ENCODE assay signal across 8 mouse cellular contexts in the genomic region with DNA sequence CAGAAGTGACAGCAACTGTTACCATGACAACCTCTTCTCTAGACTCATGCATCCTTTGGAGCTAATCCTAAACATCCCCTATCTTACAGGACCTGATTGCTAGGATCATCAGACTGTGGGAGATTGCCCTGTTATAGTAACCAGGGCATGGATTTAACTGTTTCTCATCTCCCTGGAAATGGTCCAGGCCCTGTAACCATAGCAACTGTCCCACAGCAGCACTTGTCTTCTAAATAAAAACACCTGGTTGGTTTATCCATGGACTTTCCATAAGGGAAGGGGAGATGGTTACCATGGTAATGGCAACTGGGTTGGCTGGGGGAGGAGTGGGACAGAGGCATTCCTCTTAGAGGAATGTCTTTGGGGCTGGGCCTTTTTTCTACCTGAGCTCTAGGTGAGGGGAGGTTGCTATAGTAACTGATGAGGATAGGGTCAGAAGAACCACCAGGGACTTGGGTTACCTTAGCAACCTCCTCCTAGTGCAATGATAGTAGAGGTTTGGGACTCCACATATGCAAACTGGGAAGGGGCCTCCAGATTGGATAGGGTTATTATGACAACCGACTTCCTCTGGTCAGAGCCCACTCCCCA. TPM values are rescaled to one million over a fixed set of nuclear protein-coding genes. Genes with fewer than 3 reads are reported as not detected.
A peak's percentile ranks its signal among the peaks of the same experiment; 100 is the strongest.
DNase-seq lines count a peak whose midpoint lies in the region; ATAC-seq and TF ChIP-seq lines count a peak whose summit lies in the region.

Gene Strn4 (plus strand): TSS at position 539 of the 591 bp plus-strand sequence.

- TF ChIP-seq CTCF in testis, adult 2 months (IDR thresholded peaks at IDR 0.05; ENCODE audit: control insufficient read depth, insufficient read depth, insufficient replicate concordance, low read depth, low read length) = no peak

- no peaks in the 10 kb centered on the region for H3K9me3 ChIP-seq in forebrain, embryonic 16.5 days (ENCODE audit: control insufficient read depth, low read length)
- H3K9me3 ChIP-seq in hindbrain, embryonic 15.5 days = no peaks in the 10 kb centered on the region
- H3K9me3 ChIP-seq in liver, embryonic 12.5 days (replicated peaks) = no peaks in the 10 kb centered on the region

- H3K4me3 ChIP-seq in testis, adult 2 months (ENCODE audit: control insufficient read depth, low read depth, low read length) = peak within 1 kb of the TSS; percentile 91
- peak within 1 kb of the TSS; percentile 68 for H3K4me3 ChIP-seq in forebrain, embryonic 16.5 days (replicated peaks; ENCODE audit: low read length)
- H3K4me3 ChIP-seq in hindbrain, embryonic 15.5 days = peak within 1 kb of the TSS; percentile 92
- peak within 1 kb of the TSS; percentile 92 for H3K4me3 ChIP-seq in liver, embryonic 12.5 days

- ATAC-seq in forebrain, embryonic 16.5 days = peak; percentile 45
- peak; percentile 80 for ATAC-seq in hindbrain, embryonic 15.5 days (ENCODE audit: low FRiP score, low read depth)
- ATAC-seq in liver, embryonic 12.5 days = no peak

- peaks cover 33% of the 10 kb centered on the region for H3K4me1 ChIP-seq in testis, adult 2 months (ENCODE audit: control insufficient read depth, insufficient read depth, low read length)
- peaks cover 54% of the 10 kb centered on the region for H3K4me1 ChIP-seq in forebrain, embryonic 16.5 days (replicated peaks; ENCODE audit: control insufficient read depth, insufficient read depth, low read length)
- peaks cover 87% of the 10 kb centered on the region for H3K4me1 ChIP-seq in hindbrain, embryonic 15.5 days (replicated peaks)
- H3K4me1 ChIP-seq in liver, embryonic 12.5 days = peaks cover 58% of the 10 kb centered on the region

- H3K27ac ChIP-seq in testis, adult 2 months (ENCODE audit: control insufficient read depth, insufficient read depth, low read depth, low read length) = peak within 1 kb of the TSS; percentile 92
- peak within 1 kb of the TSS; percentile 97 for H3K27ac ChIP-seq in forebrain, embryonic 16.5 days (ENCODE audit: low read length)
- H3K27ac ChIP-seq in hindbrain, embryonic 15.5 days (replicated peaks) = peak within 1 kb of the TSS; percentile 99
- peak within 1 kb of the TSS; percentile 94 for H3K27ac ChIP-seq in liver, embryonic 12.5 days

- TF ChIP-seq POLR2A in testis, adult 2 months (IDR thresholded peaks at IDR 0.05; ENCODE audit: control insufficient read depth, low read depth, low read length) = no peak

- DNase-seq in testis, postnatal 10 days (ENCODE audit: low spot score) = no peak
- DNase-seq in brain, embryonic 18.5 days (ENCODE audit: low read depth, low spot score) = peak; percentile 71
- peak; percentile 84 for DNase-seq in retina, postnatal 1 day
- no peak for DNase-seq in urinary bladder, postnatal 4 days (ENCODE audit: low spot score in 2 of 2)

- H3K4me2 ChIP-seq in forebrain, embryonic 16.5 days (ENCODE audit: low read length) = peak within 1 kb of the TSS; percentile 93
- H3K4me2 ChIP-seq in hindbrain, embryonic 15.5 days = peak within 1 kb of the TSS; percentile 81
- H3K4me2 ChIP-seq in liver, embryonic 12.5 days = peak within 1 kb of the TSS; percentile 95

- WGBS in forebrain, embryonic 16.5 days = 0% methylated on average over 1 of the region's 1 CpGs
- 0% methylated on average over 1 of the region's 1 CpGs for WGBS in hindbrain, embryonic 15.5 days
- WGBS in liver, embryonic 12.5 days (ENCODE audit: insufficient replicate concordance) = 18% methylated on average over 1 of the region's 1 CpGs

- peak within 1 kb of the TSS; percentile 99 for H3K9ac ChIP-seq in forebrain, embryonic 16.5 days (replicated peaks; ENCODE audit: low read depth, low read length)
- peak within 1 kb of the TSS; percentile 100 for H3K9ac ChIP-seq in hindbrain, embryonic 15.5 days
- peak within 1 kb of the TSS; percentile 99 for H3K9ac ChIP-seq in liver, embryonic 12.5 days

- H3K36me3 ChIP-seq in testis, adult 2 months (ENCODE audit: control insufficient read depth, insufficient read depth, low read length) = no peaks in the 10 kb centered on the region; the same call in 1 of the 2 replicates
- no peaks in the 10 kb centered on the region for H3K36me3 ChIP-seq in forebrain, embryonic 16.5 days (ENCODE audit: control insufficient read depth, insufficient read depth)
- no peaks in the 10 kb centered on the region for H3K36me3 ChIP-seq in hindbrain, embryonic 15.5 days
- peaks cover 43% of the 10 kb centered on the region for H3K36me3 ChIP-seq in liver, embryonic 12.5 days

- H3K27me3 ChIP-seq in testis, adult 2 months (ENCODE audit: control insufficient read depth, insufficient read depth, low read length) = no peaks in the 10 kb centered on the region
- peaks cover 6% of the 10 kb centered on the region; the same call in 1 of the 2 replicates for H3K27me3 ChIP-seq in forebrain, embryonic 16.5 days (replicated peaks; ENCODE audit: control insufficient read depth, insufficient read depth, low read length)
- H3K27me3 ChIP-seq in hindbrain, embryonic 15.5 days = no peaks in the 10 kb centered on the region
- peaks cover 24% of the 10 kb centered on the region for H3K27me3 ChIP-seq in liver, embryonic 12.5 days (replicated peaks)

RNA-seq across cellular contexts. Expression of gene Strn4, which starts in this region (rescaled TPM):
- polyA plus RNA-seq in testis, adult 2 months (2012; rRNA removed) = 130 and 147 TPM in 2 replicates
- 189 and 204 TPM in 2 replicates for polyA plus RNA-seq in forebrain, embryonic 16.5 days (2015; fragmentation: Nextera tagmentation; extraction: Ambion mirVana)
- 171 and 184 TPM in 2 replicates for polyA plus RNA-seq in hindbrain, embryonic 15.5 days (2015; fragmentation: Nextera tagmentation; extraction: Ambion mirVana)
- 61.3 and 63.2 TPM in 2 replicates for polyA plus RNA-seq in liver, embryonic 12.5 days (2016; fragmentation: Nextera tagmentation; extraction: Ambion mirVana)

Comparison
In these comparisons a context has a peak if more than half of its experiments do, and no peak if none do; other contexts are left out.
1. DNase-seq: peak in brain, embryonic 18.5 days (single experiment) and retina, postnatal 1 day (single experiment); none in testis, postnatal 10 days (single experiment) and urinary bladder, postnatal 4 days (0 of 2).
2. Peak in every context shown above with its lines, with median percentiles within 50 percentile points of each other: H3K27ac ChIP-seq, H3K4me3 ChIP-seq, H3K4me2 ChIP-seq and H3K9ac ChIP-seq.